Comparison of ENCODE assay signal across 17 mouse cellular contexts in genomic region chr13:32088303-32088977, GRCm38 (mm10).
DNase-seq lines count a peak whose midpoint lies in the region; ATAC-seq lines count a peak whose summit lies in the region.
"Had no signal": no experiment of that assay in that cellular context is flagged by ENCODE, and none has a peak within 500 bp of the region (broad histone marks: within the 10 kb centered on the region; RNA-seq: fewer than 3 reads in every experiment).

No protein-coding gene starts in this region.

- peak; percentile 96 for ATAC-seq in granulocyte monocyte progenitor cell, adult 5-6 weeks (replicated peaks; ENCODE audit: poor library complexity, severe bottlenecking)
- ATAC-seq in megakaryocyte progenitor cell, adult 5-6 weeks (replicated peaks; ENCODE audit: poor library complexity), result peak; percentile 95
- ATAC-seq: CD4-positive, CD25-positive, alpha-beta regulatory T cell, adult 4 months; forebrain, embryonic 16.5 days had no signal

- DNase-seq in embryo, embryonic 11 days, result peak; percentile 54
- no peak for DNase-seq in embryo, embryonic 9.5 days (ENCODE audit: extremely low spot score)
- DNase-seq in thymus, postnatal 0 days (ENCODE audit: low spot score), result peak; percentile 2
- no peak for DNase-seq in thymus, postnatal 10 days (ENCODE audit: low spot score in 2 of 2)
- no peak for DNase-seq in lung, postnatal 25 days (ENCODE audit: low spot score)
- no peak for DNase-seq in lung, postnatal 36 days
- DNase-seq: adrenal gland, postnatal 10 days; B cell, adult 2 months; cerebellum, adult 11-12 months; cerebellum, adult 9-10 months; gastrocnemius, postnatal 10 days; heart, adult 2 months; heart, postnatal 14 days had no signal

Comparison
In these comparisons a context has a peak if more than half of its experiments do, and no peak if none do; other contexts are left out.
1. DNase-seq: peak in embryo, embryonic 11 days (single experiment) and thymus, postnatal 0 days (single experiment); none in embryo, embryonic 9.5 days (single experiment), thymus, postnatal 10 days (0 of 2), lung, postnatal 25 days (single experiment) and lung, postnatal 36 days (single experiment).